Mouse (Mus musculus): Measurements from ENCODE around the gene Ikzf2.

DNA sequence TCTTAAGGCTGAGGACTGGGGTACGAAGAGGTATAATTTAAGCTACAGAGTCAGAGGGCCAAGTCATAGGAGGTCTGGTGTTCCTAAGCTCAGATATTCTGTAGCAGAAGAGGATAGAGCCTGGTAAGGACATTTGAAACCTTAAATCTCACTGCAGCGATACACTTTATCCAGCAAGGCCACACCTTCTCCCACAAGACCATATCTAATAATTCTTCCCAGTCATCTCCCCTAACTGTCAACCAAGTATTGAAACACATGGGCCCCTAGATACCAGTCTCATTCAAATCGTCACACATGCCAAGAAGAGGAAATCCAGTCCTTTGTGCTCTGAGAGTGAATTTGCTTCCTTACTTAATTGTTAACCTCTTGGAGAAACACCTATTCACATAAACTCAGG is 30.1 kb upstream of the Ikzf2 start:
- TF ChIP-seq CTCF (IDR thresholded peaks at IDR 0.05) (no peak), EP300 (IDR thresholded peaks at IDR 0.05) (no peak)

Data from lung, postnatal 0 days (tissue).